Mouse (Mus musculus): ENCODE results near the gene Naa15.

Naa15 gene

DNA sequence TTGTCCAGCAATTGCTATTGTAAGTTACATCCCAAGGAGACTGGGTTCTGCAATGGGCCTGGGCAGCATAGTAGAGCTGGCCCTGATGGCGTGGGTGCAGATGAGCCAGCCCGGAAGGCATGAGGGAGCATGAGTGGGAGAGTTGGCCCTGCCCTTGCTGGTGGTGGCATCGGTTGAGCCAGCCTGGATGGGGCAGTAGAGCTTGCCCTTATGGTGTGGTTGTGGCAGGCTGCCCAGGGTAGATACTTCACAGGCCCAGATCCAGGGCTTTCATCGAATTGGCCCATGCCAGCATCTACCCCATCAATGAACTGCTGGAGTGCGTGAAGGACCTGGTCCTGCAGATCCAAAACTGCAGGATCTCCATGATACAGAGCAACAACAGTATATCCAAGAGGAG, 97.0 kb downstream of the Naa15 start:
- no peak for DNase-seq (ENCODE audit: low spot score in 2 of 2)

DNA sequence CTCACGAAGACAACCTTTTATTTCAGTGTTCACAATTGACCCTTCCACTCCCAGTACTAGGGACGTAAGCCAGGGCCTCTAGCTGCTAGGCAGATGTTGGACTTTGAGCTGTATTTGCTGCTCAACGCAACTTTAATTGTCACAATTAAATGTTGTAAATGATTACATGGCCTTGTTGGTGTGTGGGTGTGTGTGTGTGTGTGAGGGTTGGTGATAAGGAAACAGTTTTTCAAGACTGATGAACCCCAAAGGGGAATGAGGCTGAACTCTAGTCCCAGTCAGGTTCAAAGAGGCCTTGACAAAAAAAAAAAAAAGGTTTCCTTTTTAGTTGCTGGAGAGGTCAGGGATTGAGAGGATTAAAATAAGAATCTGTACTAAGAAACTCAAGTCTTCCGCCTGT, 102.5 kb downstream of the Naa15 start:
- no peak for DNase-seq (ENCODE audit: low spot score in 2 of 2)

DNA sequence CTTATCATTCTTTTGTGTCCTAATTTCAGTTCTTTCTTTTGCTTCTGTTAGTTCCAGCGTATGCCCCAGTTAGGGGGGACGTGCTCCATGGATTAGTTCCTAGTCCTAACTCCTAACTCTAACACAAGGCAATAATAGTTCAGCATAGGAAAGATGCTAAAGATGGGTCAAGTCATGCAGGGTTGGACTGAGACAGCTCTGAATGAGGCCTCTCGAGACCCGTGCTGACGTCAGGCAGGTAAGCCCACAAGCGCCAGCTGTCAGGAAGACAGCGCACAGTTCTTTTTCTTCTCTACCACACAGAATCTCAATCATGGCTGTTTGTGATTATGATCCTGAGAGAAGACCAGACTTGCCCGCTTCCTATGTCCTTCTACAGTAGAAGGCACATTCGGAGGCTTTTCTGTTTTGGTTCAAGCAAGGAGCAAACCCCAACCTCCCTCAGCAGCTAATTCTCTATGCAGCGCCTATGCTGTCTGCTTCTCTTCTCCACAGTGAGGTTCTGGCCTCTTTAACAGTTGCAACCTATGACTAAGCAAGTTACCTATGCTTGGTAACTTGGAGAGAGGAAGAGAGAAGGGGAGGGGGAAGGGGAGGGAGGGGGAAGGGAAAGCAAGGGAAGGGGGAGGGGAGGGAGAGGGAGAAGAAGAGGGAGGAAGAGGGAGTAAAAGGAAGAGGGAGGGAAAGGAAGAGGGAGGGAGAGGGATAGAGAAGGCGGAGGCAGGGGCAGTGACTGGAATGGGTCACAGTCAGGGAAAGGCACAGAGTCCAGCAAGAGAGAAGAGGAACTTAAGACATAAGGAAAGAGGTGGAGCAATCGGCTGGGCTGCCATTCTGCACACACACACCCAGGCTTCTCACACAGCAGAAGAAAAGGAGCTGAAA, 103.2 kb downstream of the Naa15 start:
- DNase-seq (ENCODE audit: low spot score in 2 of 2), result no peak

DNA sequence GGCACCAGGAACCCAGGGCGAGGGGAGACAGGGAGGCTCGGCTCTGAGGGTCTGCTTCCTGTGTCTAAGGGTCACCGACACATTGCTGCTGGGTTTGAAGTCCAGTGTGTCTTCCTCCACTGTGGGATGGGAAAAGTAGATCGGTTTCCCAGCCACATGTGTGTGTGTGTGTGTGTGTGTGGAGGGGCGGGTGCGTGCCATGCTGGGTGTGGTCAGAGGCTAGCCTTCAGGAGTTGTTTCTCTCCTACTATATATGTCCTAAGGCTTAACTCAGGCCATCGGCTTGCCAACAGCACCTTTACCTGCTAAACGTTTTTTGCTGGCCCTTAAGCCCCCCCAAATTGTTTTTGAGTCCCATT, 103.8 kb downstream of the Naa15 start:
- DNase-seq (ENCODE audit: low spot score in 2 of 2), result no peak

DNA sequence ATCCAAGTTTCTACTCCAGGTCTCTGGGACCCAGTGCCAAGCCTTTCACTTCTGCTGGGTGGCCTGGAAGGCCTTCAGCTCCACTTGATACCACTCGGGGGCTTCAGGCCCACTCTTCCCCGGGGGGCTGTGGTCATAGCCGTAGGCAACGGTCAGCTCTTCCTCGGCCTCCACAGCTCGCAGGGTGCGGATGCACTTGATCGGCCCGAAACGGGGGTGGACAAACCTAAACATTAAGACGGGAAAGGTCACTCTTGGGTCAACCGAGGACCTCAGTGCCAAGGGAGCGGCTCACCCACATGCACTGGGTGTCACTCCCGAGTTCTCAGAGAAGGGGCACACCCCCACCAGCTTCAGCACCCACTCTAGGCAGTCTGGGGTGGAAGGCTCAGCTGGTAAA, 106.3 kb downstream of the Naa15 start:
- no peak for DNase-seq (ENCODE audit: low spot score in 2 of 2)

DNA sequence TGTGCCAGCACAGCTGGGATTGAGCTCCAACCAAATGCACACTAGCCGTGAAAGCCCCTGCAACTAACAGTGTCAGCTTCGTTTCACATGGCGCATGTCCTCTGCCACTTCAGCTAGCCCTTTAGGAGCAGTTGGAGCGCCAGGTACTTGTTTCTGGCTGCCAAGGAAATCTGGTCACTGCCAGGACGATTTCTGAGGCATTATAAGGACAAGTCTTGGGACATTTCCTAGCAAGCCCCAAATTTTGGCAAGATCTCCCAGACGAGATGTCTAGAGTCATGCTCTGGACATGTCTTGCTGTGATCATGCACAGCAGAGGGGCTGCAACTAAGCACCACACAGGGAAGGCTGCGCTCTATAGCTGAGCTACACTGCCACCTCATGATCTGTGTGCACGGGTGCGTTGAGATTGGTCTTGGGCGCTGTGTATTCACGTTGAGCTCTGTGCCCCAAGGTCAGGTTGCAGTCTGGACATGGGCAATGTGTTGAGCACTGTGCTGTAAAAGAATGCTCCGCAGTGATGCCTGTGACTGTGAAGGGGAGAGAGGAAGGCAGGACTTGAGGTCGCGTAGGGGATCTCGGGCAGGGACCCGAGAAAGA, 110.3 kb downstream of the Naa15 start:
- DNase-seq (ENCODE audit: low spot score in 2 of 2), result no peak

All from left cerebral cortex, adult 9 months (tissue).